Mouse (Mus musculus): ENCODE measurements at regions not wholly inside any gene's neighbourhood (a gene's known extent, or its start where the extent isn't known, plus 50 kb on each side); places are given as distances from the start of the nearest gene placed in this dataset.
A peak's percentile ranks its signal among the peaks of the same experiment; 100 is the strongest.

- H3K36me3 ChIP-seq (ENCODE audit: insufficient read depth, low read length), result no peaks in the 10 kb centered on the region
- no peaks in the 10 kb centered on the region for H3K27me3 ChIP-seq (ENCODE audit: insufficient read depth, low read length)
- H3K9ac ChIP-seq (ENCODE audit: low read depth, low read length), result no peak overlapping the region
- H3K4me3 ChIP-seq (replicated peaks; ENCODE audit: low read depth, low read length), result no peak overlapping the region
- H3K27ac ChIP-seq, result no peak overlapping the region
- TF ChIP-seq CTCF (IDR thresholded peaks at IDR 0.05; ENCODE audit: low read depth), result 0 out of 2 replicates have a peak, but pooled peaks have one; percentile 6
- no peaks in the 10 kb centered on the region for H3K4me1 ChIP-seq (replicated peaks; ENCODE audit: insufficient read depth, low read length)
- H3K9me3 ChIP-seq (replicated peaks; ENCODE audit: low read length), result no peaks in the 10 kb centered on the region
- DNase-seq (ENCODE audit: low spot score), result no peak
- no peak overlapping the region for H3K4me2 ChIP-seq (ENCODE audit: low read length)
- no peak for ATAC-seq (replicated peaks; ENCODE audit: low FRiP score, low read depth)
Observed at GRCm38 (mm10) chr3:74657170-74657569, 507.7 kb downstream of the Zbbx start.

GRCm38 (mm10) chr3:74632623-74633022 lies 532.2 kb downstream of the Zbbx start:
- DNase-seq (ENCODE audit: low spot score), result no peak
- Histone ChIP-seq H3K4me1 (replicated peaks; ENCODE audit: insufficient read depth, low read length) (no peaks in the 10 kb centered on the region), H3K9ac (ENCODE audit: low read depth, low read length) (no peak overlapping the region), H3K4me2 (ENCODE audit: low read length) (no peak overlapping the region), H3K36me3 (ENCODE audit: insufficient read depth, low read length) (no peaks in the 10 kb centered on the region), H3K9me3 (replicated peaks; ENCODE audit: low read length) (no peaks in the 10 kb centered on the region), H3K27me3 (ENCODE audit: insufficient read depth, low read length) (no peaks in the 10 kb centered on the region), H3K4me3 (replicated peaks; ENCODE audit: low read depth, low read length) (no peak overlapping the region), H3K27ac (no peak overlapping the region)
- no peak for TF ChIP-seq CTCF (IDR thresholded peaks at IDR 0.05; ENCODE audit: low read depth)
- no peak for ATAC-seq (replicated peaks; ENCODE audit: low FRiP score, low read depth)

- Histone ChIP-seq H3K4me3 (replicated peaks; ENCODE audit: low read depth, low read length) (no peak overlapping the region), H3K27ac (no peak overlapping the region), H3K9me3 (replicated peaks; ENCODE audit: low read length) (no peaks in the 10 kb centered on the region), H3K9ac (ENCODE audit: low read depth, low read length) (no peak overlapping the region), H3K4me1 (replicated peaks; ENCODE audit: insufficient read depth, low read length) (no peaks in the 10 kb centered on the region), H3K4me2 (ENCODE audit: low read length) (no peak overlapping the region), H3K36me3 (ENCODE audit: insufficient read depth, low read length) (no peaks in the 10 kb centered on the region), H3K27me3 (ENCODE audit: insufficient read depth, low read length) (no peaks in the 10 kb centered on the region)
- ATAC-seq (replicated peaks; ENCODE audit: low FRiP score, low read depth) (no peak), DNase-seq (ENCODE audit: low spot score) (no peak)
- no peak for TF ChIP-seq CTCF (IDR thresholded peaks at IDR 0.05; ENCODE audit: low read depth)
- WGBS, result 58% methylated on average over 1 of the region's 1 CpGs
Observed at GRCm38 (mm10) chr3:74601328-74602007, 563.4 kb downstream of the Zbbx start.

DNA sequence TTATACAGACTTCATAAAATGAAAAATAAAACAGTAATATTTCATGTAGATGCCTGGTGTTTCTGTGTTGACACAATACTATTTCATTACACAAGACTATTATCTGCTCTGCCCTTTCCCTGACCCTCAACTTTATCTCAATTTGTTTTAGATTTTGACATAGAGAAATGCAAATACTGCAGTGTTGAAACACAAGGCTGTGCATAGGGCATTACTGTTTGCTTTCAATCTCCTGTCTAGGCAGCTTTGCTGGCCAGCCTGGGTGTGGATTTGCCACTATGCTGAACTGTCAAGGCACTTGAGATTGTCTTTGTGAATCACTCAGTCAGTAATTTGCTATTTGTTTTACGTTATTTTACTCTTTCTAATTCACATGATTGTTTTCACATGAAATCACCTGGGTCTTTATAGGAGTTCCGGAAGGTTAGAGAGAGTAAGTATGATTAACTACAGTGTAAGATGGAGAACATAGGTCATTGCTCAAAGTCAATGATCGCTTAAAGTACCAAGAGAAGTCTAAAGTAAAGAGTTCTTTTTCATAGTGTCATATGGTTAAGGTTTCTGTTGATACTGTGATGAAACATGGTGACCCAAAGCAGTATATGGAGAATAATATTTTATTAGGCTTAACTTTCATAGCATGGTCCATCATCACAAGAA lies 576.0 kb downstream of the Zbbx start:
- 54% methylated on average over 3 of the region's 3 CpGs for WGBS
- no peaks in the 10 kb centered on the region for H3K4me1 ChIP-seq (replicated peaks; ENCODE audit: insufficient read depth, low read length)
- no peak for ATAC-seq (replicated peaks; ENCODE audit: low FRiP score, low read depth)
- DNase-seq (ENCODE audit: low spot score), result peak; percentile 8
- H3K9ac ChIP-seq (ENCODE audit: low read depth, low read length), result no peak overlapping the region
- no peaks in the 10 kb centered on the region for H3K27me3 ChIP-seq (ENCODE audit: insufficient read depth, low read length)
- H3K4me2 ChIP-seq (ENCODE audit: low read length), result no peak overlapping the region
- H3K36me3 ChIP-seq (ENCODE audit: insufficient read depth, low read length), result no peaks in the 10 kb centered on the region
- TF ChIP-seq CTCF (IDR thresholded peaks at IDR 0.05; ENCODE audit: low read depth), result no peak
- no peak overlapping the region for H3K4me3 ChIP-seq (replicated peaks; ENCODE audit: low read depth, low read length)
- no peaks in the 10 kb centered on the region for H3K9me3 ChIP-seq (replicated peaks; ENCODE audit: low read length)
- H3K27ac ChIP-seq, result no peak overlapping the region

DNA sequence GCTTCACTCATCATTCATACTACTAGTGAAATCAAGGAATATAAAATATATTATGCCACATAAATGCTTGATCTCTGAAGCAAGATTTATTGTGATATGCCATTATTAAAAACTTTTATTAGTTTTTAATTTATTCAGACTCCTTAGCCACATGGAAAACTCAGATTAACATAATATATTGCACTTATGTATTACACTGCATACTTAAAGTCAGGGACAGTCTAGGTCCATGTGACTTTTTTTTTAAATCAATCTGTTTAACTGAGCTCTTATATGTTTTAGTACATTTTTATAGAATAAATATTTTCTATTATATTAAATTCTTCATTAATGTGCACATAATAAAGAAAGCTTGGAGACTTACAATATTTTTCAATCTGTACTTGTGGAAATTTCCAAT lies 599.7 kb downstream of the Zbbx start:
- ATAC-seq (replicated peaks; ENCODE audit: low FRiP score, low read depth) (no peak), DNase-seq (ENCODE audit: low spot score) (no peak)
- no peaks in the 10 kb centered on the region for H3K36me3 ChIP-seq (ENCODE audit: insufficient read depth, low read length)
- no peaks in the 10 kb centered on the region for H3K27me3 ChIP-seq (ENCODE audit: insufficient read depth, low read length)
- no peaks in the 10 kb centered on the region for H3K4me1 ChIP-seq (replicated peaks; ENCODE audit: insufficient read depth, low read length)
- H3K9me3 ChIP-seq (replicated peaks; ENCODE audit: low read length), result no peaks in the 10 kb centered on the region
- no peak for TF ChIP-seq CTCF (IDR thresholded peaks at IDR 0.05; ENCODE audit: low read depth)
- no peak overlapping the region for H3K4me3 ChIP-seq (replicated peaks; ENCODE audit: low read depth, low read length)
- H3K9ac ChIP-seq (ENCODE audit: low read depth, low read length), result no peak overlapping the region
- no peak overlapping the region for H3K27ac ChIP-seq
- no peak overlapping the region for H3K4me2 ChIP-seq (ENCODE audit: low read length)

- H3K4me1 ChIP-seq (replicated peaks; ENCODE audit: insufficient read depth, low read length), result no peaks in the 10 kb centered on the region
- no peak overlapping the region for H3K9ac ChIP-seq (ENCODE audit: low read depth, low read length)
- 88% methylated on average over 4 of the region's 4 CpGs for WGBS
- no peak overlapping the region for H3K4me2 ChIP-seq (ENCODE audit: low read length)
- no peak overlapping the region for H3K4me3 ChIP-seq (replicated peaks; ENCODE audit: low read depth, low read length)
- no peak overlapping the region for H3K27ac ChIP-seq
- no peak for ATAC-seq (replicated peaks; ENCODE audit: low FRiP score, low read depth)
- H3K9me3 ChIP-seq (replicated peaks; ENCODE audit: low read length), result no peaks in the 10 kb centered on the region
- DNase-seq (ENCODE audit: low spot score), result no peak
- no peaks in the 10 kb centered on the region for H3K36me3 ChIP-seq (ENCODE audit: insufficient read depth, low read length)
- H3K27me3 ChIP-seq (ENCODE audit: insufficient read depth, low read length), result no peaks in the 10 kb centered on the region
- TF ChIP-seq CTCF (IDR thresholded peaks at IDR 0.05; ENCODE audit: low read depth), result no peak
Observed at GRCm38 (mm10) chr3:74534795-74535194, 630.0 kb downstream of the Zbbx start.
